Mouse (Mus musculus) testis, adult 2 months (tissue): ENCODE data around the gene Rxfp4.

Experiments
- CTCF ChIP-seq: fragments of 200-500 bp; IDR thresholded peaks from 2 replicates; pipeline ENCODE4 v1.5.1; 2012; ENCODE audit warnings: low read depth, mild to moderate bottlenecking, inconsistent platforms, low read length, moderate library complexity; ENCODE audit not compliant: control insufficient read depth, insufficient read depth, insufficient replicate concordance
- POLR2A ChIP-seq: fragments of 200-500 bp; IDR thresholded peaks from 2 replicates; pipeline ENCODE4 v1.6.1; 2012; ENCODE audit warnings: low read depth, mild to moderate bottlenecking, inconsistent platforms, low read length, moderate library complexity; ENCODE audit not compliant: control insufficient read depth

DNA sequence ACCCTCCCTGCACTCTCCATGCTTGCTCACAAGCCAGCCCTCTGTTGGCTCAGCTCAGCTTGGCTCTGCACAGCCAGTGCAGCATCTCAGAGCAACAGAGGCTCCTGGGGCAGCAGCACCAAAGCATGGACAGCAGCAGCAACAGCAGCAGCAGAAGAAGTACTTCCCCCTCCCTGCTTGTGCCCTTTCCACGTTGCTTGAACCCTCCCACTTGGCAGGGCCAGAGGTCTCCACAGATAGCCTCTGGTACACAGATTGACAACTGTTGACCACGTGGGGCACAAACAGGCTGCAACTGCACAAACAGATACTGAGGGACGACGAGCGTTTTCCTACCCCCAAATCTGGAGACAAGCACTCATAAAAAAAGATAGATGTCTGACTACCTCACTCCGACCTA, 6.9 kb upstream of the Rxfp4 start:
- no peak for TF ChIP-seq CTCF
- no peak for TF ChIP-seq POLR2A
